In genomic region chr11:5114931-5115581, GRCm38 (mm10) we compare ENCODE assay signal across 8 mouse cellular contexts. TPM values are rescaled to one million over a fixed set of nuclear protein-coding genes. Genes with fewer than 3 reads are reported as not detected.
DNase-seq lines count a peak whose midpoint lies in the region; ATAC-seq and TF ChIP-seq lines count a peak whose summit lies in the region.

No protein-coding gene starts in this region.

- H3K27me3 ChIP-seq in heart, embryonic 14.5 days (ENCODE audit: control insufficient read depth, insufficient read depth, low read length) = no peaks in the 10 kb centered on the region
- H3K27me3 ChIP-seq in kidney, postnatal 0 days (ENCODE audit: insufficient read depth, low read length) = no peaks in the 10 kb centered on the region
- no peaks in the 10 kb centered on the region for H3K27me3 ChIP-seq in liver, embryonic 12.5 days (replicated peaks)
- no peaks in the 10 kb centered on the region for H3K27me3 ChIP-seq in neural tube, embryonic 11.5 days (ENCODE audit: control insufficient read depth, insufficient read depth, low read length)
- H3K27me3 ChIP-seq in stomach, embryonic 16.5 days (ENCODE audit: control insufficient read depth, insufficient read depth, low read length) = no peaks in the 10 kb centered on the region

- no peak overlapping the region for H3K4me2 ChIP-seq in heart, embryonic 14.5 days (ENCODE audit: low read length)
- no peak overlapping the region for H3K4me2 ChIP-seq in kidney, postnatal 0 days (ENCODE audit: low read length)
- no peak overlapping the region for H3K4me2 ChIP-seq in liver, embryonic 12.5 days
- no peak overlapping the region for H3K4me2 ChIP-seq in neural tube, embryonic 11.5 days (ENCODE audit: low read depth)
- no peak overlapping the region for H3K4me2 ChIP-seq in stomach, embryonic 16.5 days (ENCODE audit: low read depth, low read length)

- no peak overlapping the region for H3K9ac ChIP-seq in heart, embryonic 14.5 days (ENCODE audit: low read length)
- H3K9ac ChIP-seq in kidney, postnatal 0 days (ENCODE audit: low read depth, low read length) = no peak overlapping the region
- no peak overlapping the region for H3K9ac ChIP-seq in liver, embryonic 12.5 days
- no peak overlapping the region for H3K9ac ChIP-seq in neural tube, embryonic 11.5 days (ENCODE audit: low read length)
- H3K9ac ChIP-seq in stomach, embryonic 16.5 days (ENCODE audit: low read length) = no peak overlapping the region

- ATAC-seq in CD4-positive, CD25-positive, alpha-beta regulatory T cell, adult 4 months = peak; percentile 99
- ATAC-seq in erythroid progenitor cell, adult 5-6 weeks (replicated peaks; ENCODE audit: low FRiP score, poor library complexity, severe bottlenecking) = peak; percentile 88
- peak; percentile 32; the same call in 1 of the 2 replicates for ATAC-seq in heart, embryonic 14.5 days (ENCODE audit: insufficient number of reproducible peaks, insufficient read depth, low FRiP score, low read depth)
- ATAC-seq in kidney, postnatal 0 days (replicated peaks; ENCODE audit: low FRiP score, low read depth) = peak; percentile 67
- ATAC-seq in liver, embryonic 12.5 days = peak; percentile 63
- ATAC-seq in neural tube, embryonic 11.5 days (ENCODE audit: insufficient read depth, low FRiP score, low TSS enrichment) = peak; percentile 43; the same call in 1 of the 2 replicates
- peak; percentile 69 for ATAC-seq in stomach, embryonic 16.5 days (ENCODE audit: insufficient read depth, low FRiP score)

- DNase-seq in brain, adult 2 months (ENCODE audit: low read depth, low spot score) = peak; percentile 94
- DNase-seq in kidney, postnatal 0 days (ENCODE audit: low spot score) = peak; percentile 93
- peak; percentile 87 for DNase-seq in neural tube, embryonic 11.5 days (ENCODE audit: low spot score)

- no peak overlapping the region for H3K4me3 ChIP-seq in heart, embryonic 14.5 days (ENCODE audit: control insufficient read depth in 1 of 2, insufficient read depth in 1 of 2, low read depth in 1 of 2, low read length in 2 of 2)
- H3K4me3 ChIP-seq in kidney, postnatal 0 days (replicated peaks; ENCODE audit: low read depth, low read length) = no peak overlapping the region
- no peak overlapping the region for H3K4me3 ChIP-seq in liver, embryonic 12.5 days
- H3K4me3 ChIP-seq in neural tube, embryonic 11.5 days (ENCODE audit: low read depth, low read length) = no peak overlapping the region
- H3K4me3 ChIP-seq in stomach, embryonic 16.5 days (replicated peaks; ENCODE audit: low read length) = no peak overlapping the region

- H3K9me3 ChIP-seq in heart, embryonic 14.5 days (ENCODE audit: control insufficient read depth, low read length) = no peaks in the 10 kb centered on the region
- H3K9me3 ChIP-seq in kidney, postnatal 0 days (replicated peaks; ENCODE audit: low read length) = no peaks in the 10 kb centered on the region
- no peaks in the 10 kb centered on the region for H3K9me3 ChIP-seq in liver, embryonic 12.5 days (replicated peaks)
- no peaks in the 10 kb centered on the region for H3K9me3 ChIP-seq in neural tube, embryonic 11.5 days (ENCODE audit: control insufficient read depth, low read length)
- H3K9me3 ChIP-seq in stomach, embryonic 16.5 days (replicated peaks; ENCODE audit: control insufficient read depth, low read length) = no peaks in the 10 kb centered on the region

- H3K36me3 ChIP-seq in heart, embryonic 14.5 days (ENCODE audit: control insufficient read depth, insufficient read depth, low read length) = no peaks in the 10 kb centered on the region
- H3K36me3 ChIP-seq in kidney, postnatal 0 days (ENCODE audit: insufficient read depth, low read length) = 0 out of 2 replicates have a peak, but pooled peaks cover 4% of the 10 kb centered on the region
- H3K36me3 ChIP-seq in liver, embryonic 12.5 days = no peaks in the 10 kb centered on the region
- H3K36me3 ChIP-seq in neural tube, embryonic 11.5 days (ENCODE audit: control insufficient read depth, insufficient read depth, low read length) = no peaks in the 10 kb centered on the region
- no peaks in the 10 kb centered on the region for H3K36me3 ChIP-seq in stomach, embryonic 16.5 days (ENCODE audit: control insufficient read depth, insufficient read depth, low read length)

- 23% methylated on average over 13 of the region's 13 CpGs for WGBS in heart, embryonic 14.5 days
- WGBS in kidney, postnatal 0 days = 26% methylated on average over 13 of the region's 13 CpGs
- WGBS in liver, embryonic 12.5 days (ENCODE audit: insufficient replicate concordance) = 27% methylated on average over 13 of the region's 13 CpGs
- WGBS in neural tube, embryonic 11.5 days = 36% methylated on average over 13 of the region's 13 CpGs
- 28% methylated on average over 13 of the region's 13 CpGs for WGBS in stomach, embryonic 16.5 days

- TF ChIP-seq CTCF in kidney, postnatal 0 days (IDR thresholded peaks at IDR 0.05; ENCODE audit: low read depth) = peak; percentile 100

- no peak overlapping the region for H3K27ac ChIP-seq in heart, embryonic 14.5 days (replicated peaks in 1 of 2; ENCODE audit: control insufficient read depth in 1 of 2, insufficient read depth in 1 of 2, low read depth in 2 of 2, low read length in 2 of 2)
- no peak overlapping the region for H3K27ac ChIP-seq in kidney, postnatal 0 days
- H3K27ac ChIP-seq in liver, embryonic 12.5 days = no peak overlapping the region
- no peak overlapping the region for H3K27ac ChIP-seq in neural tube, embryonic 11.5 days (ENCODE audit: low read depth, low read length)
- H3K27ac ChIP-seq in stomach, embryonic 16.5 days (ENCODE audit: low read length) = no peak overlapping the region

- peaks cover 10 to 11% of the 10 kb centered on the region in 2 experiments for H3K4me1 ChIP-seq in heart, embryonic 14.5 days (ENCODE audit: control insufficient read depth in 2 of 2, insufficient read depth in 2 of 2, low read length in 2 of 2)
- H3K4me1 ChIP-seq in kidney, postnatal 0 days (replicated peaks; ENCODE audit: insufficient read depth, low read length) = no peaks in the 10 kb centered on the region
- H3K4me1 ChIP-seq in liver, embryonic 12.5 days = no peaks in the 10 kb centered on the region
- no peaks in the 10 kb centered on the region for H3K4me1 ChIP-seq in neural tube, embryonic 11.5 days (ENCODE audit: control insufficient read depth, insufficient read depth, low read length)
- H3K4me1 ChIP-seq in stomach, embryonic 16.5 days (ENCODE audit: control insufficient read depth, insufficient read depth, low read length) = no peaks in the 10 kb centered on the region

RNA-seq across cellular contexts. Expression of gene Ewsr1, which starts 16.0 kb away (rescaled TPM):
- 100 to 1,000 TPM; 160 to 163 TPM for polyA plus RNA-seq in CD4-positive, CD25-positive, alpha-beta regulatory T cell, adult 4 months (2017; shearing (Covaris generic))
- 242 and 276 TPM in 2 replicates for total RNA-seq in erythroid progenitor cell, adult 5-6 weeks (2015; ENCODE audit: low replicate concordance)
- total RNA-seq in erythroid progenitor cell, adult 5-6 weeks (2017; ENCODE audit: low replicate concordance) = 439 and 531 TPM in 2 replicates
- 198 and 242 TPM in 2 replicates for polyA plus RNA-seq in heart, embryonic 14.5 days (2014; fragmentation: Nextera tagmentation; extraction: Ambion mirVana)
- 477 and 504 TPM in 2 replicates for polyA plus RNA-seq in kidney, postnatal 0 days (2015; fragmentation: Nextera tagmentation; extraction: Ambion mirVana)
- polyA plus RNA-seq in liver, embryonic 12.5 days (2016; fragmentation: Nextera tagmentation; extraction: Ambion mirVana) = 432 and 434 TPM in 2 replicates
- 449 and 456 TPM in 2 replicates for polyA plus RNA-seq in neural tube, embryonic 11.5 days (2014; fragmentation: Nextera tagmentation; extraction: Ambion mirVana)
- 530 and 537 TPM in 2 replicates for polyA plus RNA-seq in stomach, embryonic 16.5 days (2015; fragmentation: Nextera tagmentation; extraction: Ambion mirVana)

RNA-seq across cellular contexts. Expression of gene Rhbdd3, which starts 16.3 kb away (rescaled TPM):
- 1 to 10 TPM; 2.7 to 3.7 TPM for polyA plus RNA-seq in CD4-positive, CD25-positive, alpha-beta regulatory T cell, adult 4 months (2017; shearing (Covaris generic))
- 2.2 and 23.5 TPM in 2 replicates for total RNA-seq in erythroid progenitor cell, adult 5-6 weeks (2015; ENCODE audit: low replicate concordance)
- 3.6 and 4.6 TPM in 2 replicates for total RNA-seq in erythroid progenitor cell, adult 5-6 weeks (2017; ENCODE audit: low replicate concordance)
- 33.5 TPM in 2 replicates for polyA plus RNA-seq in heart, embryonic 14.5 days (2014; fragmentation: Nextera tagmentation; extraction: Ambion mirVana)
- 26.8 and 28.3 TPM in 2 replicates for polyA plus RNA-seq in kidney, postnatal 0 days (2015; fragmentation: Nextera tagmentation; extraction: Ambion mirVana)
- polyA plus RNA-seq in liver, embryonic 12.5 days (2016; fragmentation: Nextera tagmentation; extraction: Ambion mirVana) = 19.0 and 22.9 TPM in 2 replicates
- polyA plus RNA-seq in neural tube, embryonic 11.5 days (2014; fragmentation: Nextera tagmentation; extraction: Ambion mirVana) = 21.4 and 23.8 TPM in 2 replicates
- polyA plus RNA-seq in stomach, embryonic 16.5 days (2015; fragmentation: Nextera tagmentation; extraction: Ambion mirVana) = 24.8 and 25.2 TPM in 2 replicates

RNA-seq across cellular contexts. Expression of gene Emid1, which starts 37.0 kb away (rescaled TPM):
- under 1 TPM in 1 of 2 experiments, not detected in 1; 0.22 TPM for polyA plus RNA-seq in CD4-positive, CD25-positive, alpha-beta regulatory T cell, adult 4 months (2017; shearing (Covaris generic))
- not detected in 2 replicates for total RNA-seq in erythroid progenitor cell, adult 5-6 weeks (2015; ENCODE audit: low replicate concordance)
- 0.90 and 5.5 TPM in 2 replicates for total RNA-seq in erythroid progenitor cell, adult 5-6 weeks (2017; ENCODE audit: low replicate concordance)
- 5.4 and 6.8 TPM in 2 replicates for polyA plus RNA-seq in heart, embryonic 14.5 days (2014; fragmentation: Nextera tagmentation; extraction: Ambion mirVana)
- polyA plus RNA-seq in kidney, postnatal 0 days (2015; fragmentation: Nextera tagmentation; extraction: Ambion mirVana) = 174 and 180 TPM in 2 replicates
- 9.0 and 9.1 TPM in 2 replicates for polyA plus RNA-seq in liver, embryonic 12.5 days (2016; fragmentation: Nextera tagmentation; extraction: Ambion mirVana)
- polyA plus RNA-seq in neural tube, embryonic 11.5 days (2014; fragmentation: Nextera tagmentation; extraction: Ambion mirVana) = 33.9 and 37.7 TPM in 2 replicates
- polyA plus RNA-seq in stomach, embryonic 16.5 days (2015; fragmentation: Nextera tagmentation; extraction: Ambion mirVana) = 59.1 and 60.4 TPM in 2 replicates

RNA-seq across cellular contexts. Expression of gene Gas2l1, which starts 49.9 kb away (rescaled TPM):
- under 1 TPM; 0.35 to 0.71 TPM for polyA plus RNA-seq in CD4-positive, CD25-positive, alpha-beta regulatory T cell, adult 4 months (2017; shearing (Covaris generic))
- total RNA-seq in erythroid progenitor cell, adult 5-6 weeks (2015; ENCODE audit: low replicate concordance) = 0.42 and 2.2 TPM in 2 replicates
- total RNA-seq in erythroid progenitor cell, adult 5-6 weeks (2017; ENCODE audit: low replicate concordance) = 1.7 TPM in 1 of 2 replicates, not detected in the other
- polyA plus RNA-seq in heart, embryonic 14.5 days (2014; fragmentation: Nextera tagmentation; extraction: Ambion mirVana) = 22.4 and 24.6 TPM in 2 replicates
- 27.2 and 30.3 TPM in 2 replicates for polyA plus RNA-seq in kidney, postnatal 0 days (2015; fragmentation: Nextera tagmentation; extraction: Ambion mirVana)
- 35.2 and 37.5 TPM in 2 replicates for polyA plus RNA-seq in liver, embryonic 12.5 days (2016; fragmentation: Nextera tagmentation; extraction: Ambion mirVana)
- polyA plus RNA-seq in neural tube, embryonic 11.5 days (2014; fragmentation: Nextera tagmentation; extraction: Ambion mirVana) = 32.1 and 32.9 TPM in 2 replicates
- 11.0 and 14.1 TPM in 2 replicates for polyA plus RNA-seq in stomach, embryonic 16.5 days (2015; fragmentation: Nextera tagmentation; extraction: Ambion mirVana)

RNA-seq across cellular contexts. Expression of gene Rasl10a, which starts 57.1 kb away (rescaled TPM):
- not detected for polyA plus RNA-seq in CD4-positive, CD25-positive, alpha-beta regulatory T cell, adult 4 months (2017; shearing (Covaris generic))
- not detected in 2 replicates for total RNA-seq in erythroid progenitor cell, adult 5-6 weeks (2015; ENCODE audit: low replicate concordance)
- total RNA-seq in erythroid progenitor cell, adult 5-6 weeks (2017; ENCODE audit: low replicate concordance) = 1.5 TPM in 1 of 2 replicates, not detected in the other
- polyA plus RNA-seq in heart, embryonic 14.5 days (2014; fragmentation: Nextera tagmentation; extraction: Ambion mirVana) = 1.1 and 2.0 TPM in 2 replicates
- polyA plus RNA-seq in kidney, postnatal 0 days (2015; fragmentation: Nextera tagmentation; extraction: Ambion mirVana) = 1.9 and 2.7 TPM in 2 replicates
- polyA plus RNA-seq in liver, embryonic 12.5 days (2016; fragmentation: Nextera tagmentation; extraction: Ambion mirVana) = 0.77 and 1.1 TPM in 2 replicates
- 0.66 and 0.74 TPM in 2 replicates for polyA plus RNA-seq in neural tube, embryonic 11.5 days (2014; fragmentation: Nextera tagmentation; extraction: Ambion mirVana)
- polyA plus RNA-seq in stomach, embryonic 16.5 days (2015; fragmentation: Nextera tagmentation; extraction: Ambion mirVana) = 0.49 and 1.8 TPM in 2 replicates

Comparison
In these comparisons a context has a peak if more than half of its experiments do, and no peak if none do; other contexts are left out.
1. ATAC-seq: peak in every context shown above with its lines; median percentile 99 in CD4-positive, CD25-positive, alpha-beta regulatory T cell, adult 4 months; 88 in erythroid progenitor cell, adult 5-6 weeks; 69 in stomach, embryonic 16.5 days; 67 in kidney, postnatal 0 days; 63 in liver, embryonic 12.5 days; 43 in neural tube, embryonic 11.5 days; 32 in heart, embryonic 14.5 days.